Mouse (Mus musculus): Measurements from ENCODE around the gene Fam122c.

GRCm38 (mm10) chrX:53266186-53266585 lies 7.0 kb upstream of the Fam122c start:
- TF ChIP-seq CTCF (IDR thresholded peaks at IDR 0.05; ENCODE audit: low read depth) (no peak), EP300 (IDR thresholded peaks at IDR 0.05; ENCODE audit: low read depth) (no peak)

Data from liver, postnatal 0 days (tissue).